Mouse (Mus musculus): ENCODE data around the gene Mast4. TPM values are rescaled to one million over a fixed set of nuclear protein-coding genes. Genes with fewer than 3 reads are reported as not detected.
A peak's percentile ranks its signal among the peaks of the same experiment; 100 is the strongest.

The Mast4 gene
- total and polyA plus RNA-seq, 3 experiments, result 2.7 to 7.0 TPM; not detected in 1

DNA sequence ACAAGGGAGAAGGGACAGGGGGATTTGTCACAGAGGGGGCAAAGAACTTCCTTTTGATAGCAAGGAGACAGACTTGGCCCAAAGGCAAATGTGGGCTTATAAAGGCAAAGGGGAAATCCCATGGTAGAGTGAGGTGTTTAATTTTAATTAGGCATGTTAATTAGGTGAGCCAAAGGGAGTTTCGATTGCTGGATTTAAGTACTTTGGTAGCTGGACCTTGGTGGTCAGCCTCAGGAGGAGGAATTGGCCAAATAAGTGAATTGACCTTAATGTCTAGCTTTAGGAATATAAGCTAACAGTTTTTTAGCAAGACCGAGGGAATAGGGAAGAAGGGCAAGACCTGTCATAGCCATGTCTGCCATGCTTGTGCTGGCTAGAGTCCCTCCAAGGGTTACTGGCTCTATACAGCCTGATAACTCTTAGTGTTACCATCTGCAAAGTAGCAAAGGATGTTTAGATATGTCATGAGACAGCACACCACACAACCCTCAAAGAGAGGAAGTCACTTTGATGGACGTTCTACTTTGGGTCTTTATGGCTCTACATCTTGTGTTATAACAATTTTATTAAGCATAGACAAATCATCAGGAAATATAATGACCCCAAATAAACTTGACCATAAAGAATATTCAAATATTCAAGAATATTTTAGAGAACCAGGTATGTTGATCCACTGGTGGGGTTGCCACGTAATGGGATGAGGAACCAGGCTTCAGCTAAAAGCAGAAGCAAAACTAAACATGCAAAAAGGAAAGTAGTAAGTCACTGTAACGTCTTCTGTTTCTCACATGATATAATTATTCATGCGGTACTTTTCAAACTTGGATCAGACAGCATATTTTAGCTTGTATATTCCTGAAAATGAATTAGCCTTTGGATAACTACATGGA, 644.9 kb downstream of the Mast4 start:
- Histone ChIP-seq H3K9me3 (replicated peaks; ENCODE audit: insufficient read depth, low read length) (no peaks in the 10 kb centered on the region), H3K4me3 (ENCODE audit: control insufficient read depth in 1 of 2, insufficient read depth in 1 of 2, low read depth in 2 of 2, low read length in 2 of 2) (peak overlapping the region in 1 of 2 experiments; percentile 55; a peak in 2 of 4 replicates), H3K27me3 (ENCODE audit: control insufficient read depth in 1 of 2, insufficient read depth in 2 of 2, low read length in 2 of 2) (no peaks in the 10 kb centered on the region), H3K36me3 (ENCODE audit: control insufficient read depth in 1 of 2, insufficient read depth in 2 of 2, low read length in 2 of 2) (peaks cover 0 to 30% of the 10 kb centered on the region in 2 experiments; a peak in 2 of 4 replicates), H3K27ac (ENCODE audit: control insufficient read depth, low read depth, low read length) (peak overlapping the region; percentile 60), H3K9ac (ENCODE audit: control insufficient read depth, low read depth, low read length, poor library complexity, severe bottlenecking) (peak overlapping the region; percentile 50), H3K4me1 (ENCODE audit: control insufficient read depth in 1 of 2, insufficient read depth in 2 of 2, low read length in 2 of 2) (peaks cover 7 to 35% of the 10 kb centered on the region in 2 experiments), H3K79me2 (ENCODE audit: control insufficient read depth, insufficient read depth, low read length, poor library complexity) (no peaks in the 10 kb centered on the region)
- DNase-seq (ENCODE audit: low read depth, low spot score), result peak; percentile 73
- TF ChIP-seq ZKSCAN1 (IDR thresholded peaks at IDR 0.05; ENCODE audit: low read depth, low read length), result no peak
- TF ChIP-seq POLR2A (IDR thresholded peaks at IDR 0.05; ENCODE audit: control insufficient read depth in 1 of 2, insufficient read depth in 1 of 2, low read depth in 1 of 2, low read length in 2 of 2, poor library complexity in 1 of 2), result no peak
- no peak for TF ChIP-seq MAZ (IDR thresholded peaks at IDR 0.05; ENCODE audit: low read depth, low read length)
- TF ChIP-seq CHD1 (IDR thresholded peaks at IDR 0.05; ENCODE audit: low read depth, low read length), result no peak
- no peak; the same call in 1 of the 2 replicates for TF ChIP-seq MXI1 (IDR thresholded peaks at IDR 0.05; ENCODE audit: low read depth, low read length)
- TF ChIP-seq ETS1 (IDR thresholded peaks at IDR 0.05; ENCODE audit: low read depth, low read length), result peak; percentile 55; the same call in 1 of the 2 replicates
- no peak for TF ChIP-seq MEF2A (IDR thresholded peaks at IDR 0.05; ENCODE audit: extremely low read depth, insufficient replicate concordance, low read depth, low read length, poor library complexity, severe bottlenecking)
- no peak for TF ChIP-seq E2F4 (IDR thresholded peaks at IDR 0.05; ENCODE audit: borderline replicate concordance, low read depth, low read length)
- TF ChIP-seq SIN3A (IDR thresholded peaks at IDR 0.05; ENCODE audit: low read length), result peak; percentile 54; the same call in 1 of the 2 replicates
- TF ChIP-seq KAT2A (conservative IDR thresholded peaks at IDR 0.05; ENCODE audit: low read depth, low read length), result no peak
- no peak for TF ChIP-seq USF1 (IDR thresholded peaks at IDR 0.05; ENCODE audit: low read depth, low read length)
- TF ChIP-seq NRF1 (IDR thresholded peaks at IDR 0.05; ENCODE audit: insufficient read depth, low read depth, low read length, poor library complexity, severe bottlenecking), result no peak
- no peak; the same call in 1 of the 2 replicates for TF ChIP-seq BHLHE40 (IDR thresholded peaks at IDR 0.05; ENCODE audit: borderline replicate concordance, low read depth, low read length)
- TF ChIP-seq ELF1 (IDR thresholded peaks at IDR 0.05; ENCODE audit: low read depth, low read length), result no peak
- TF ChIP-seq GATA1 (IDR thresholded peaks at IDR 0.05; ENCODE audit: low read depth, low read length), result peak; percentile 55; the same call in 1 of the 2 replicates
- no peak for TF ChIP-seq JUND (IDR thresholded peaks at IDR 0.05; ENCODE audit: low read depth, low read length)
- no peak for TF ChIP-seq SMC3 (IDR thresholded peaks at IDR 0.05; ENCODE audit: low read depth, low read length)
- TF ChIP-seq ZC3H11A (IDR thresholded peaks at IDR 0.05; ENCODE audit: low read depth, low read length), result no peak
- no peak for TF ChIP-seq CHD2 (IDR thresholded peaks at IDR 0.05; ENCODE audit: low read length)
- no peak for TF ChIP-seq POLR2AphosphoS2 (IDR thresholded peaks at IDR 0.05; ENCODE audit: low read length)
- TF ChIP-seq NELFE (IDR thresholded peaks at IDR 0.05; ENCODE audit: low read depth, low read length), result no peak
- TF ChIP-seq EP300 (IDR thresholded peaks at IDR 0.05; ENCODE audit: low read depth in 1 of 2, low read length in 2 of 2), result peak in 1 of 2 experiments; percentile 40; a peak in 2 of 4 replicates
- TF ChIP-seq USF2 (IDR thresholded peaks at IDR 0.05; ENCODE audit: borderline replicate concordance in 1 of 2, insufficient read depth in 1 of 2, low read depth in 1 of 2, low read length in 2 of 2), result no peak
- no peak for TF ChIP-seq HCFC1 (IDR thresholded peaks at IDR 0.05; ENCODE audit: low read depth, low read length)
- TF ChIP-seq TBP (IDR thresholded peaks at IDR 0.05; ENCODE audit: low read depth, low read length), result peak; percentile 30; the same call in 1 of the 2 replicates
- no peak for TF ChIP-seq GABPA (IDR thresholded peaks at IDR 0.05; ENCODE audit: low read depth, low read length)
- no peak for TF ChIP-seq MAFK (IDR thresholded peaks at IDR 0.05; ENCODE audit: borderline replicate concordance, low read depth, low read length)
- TF ChIP-seq RAD21 (IDR thresholded peaks at IDR 0.05; ENCODE audit: low read depth, low read length), result no peak
- peak; percentile 10; the same call in 1 of the 2 replicates for TF ChIP-seq MAX (IDR thresholded peaks at IDR 0.05; ENCODE audit: low read length)

Measured in MEL (cell line).